Mouse (Mus musculus): ENCODE results near the gene Vmn1r73. TPM values are rescaled to one million over a fixed set of nuclear protein-coding genes. Genes with fewer than 3 reads are reported as not detected.

Vmn1r73 gene
- polyA plus RNA-seq (2017; shearing (Covaris generic)), result not detected

DNA sequence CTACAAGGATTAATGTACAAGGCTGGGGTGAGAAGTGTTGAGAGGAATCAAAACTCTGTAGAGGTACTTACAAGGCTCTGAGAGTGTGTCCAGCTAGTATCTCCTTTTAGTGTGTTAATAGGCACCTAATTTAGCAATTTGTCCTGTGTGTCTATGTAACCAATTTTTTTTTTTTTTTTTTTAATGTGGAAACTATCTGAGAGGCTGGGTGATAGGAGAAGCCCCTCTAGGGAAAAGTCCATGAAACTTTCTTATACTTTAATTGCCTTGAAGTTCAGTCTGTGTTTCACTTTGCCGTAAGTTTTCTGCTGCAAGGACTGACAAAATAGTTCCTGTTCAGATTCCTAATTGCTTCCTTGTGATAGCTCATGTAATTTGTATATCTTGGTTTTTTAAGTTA is at the start of gene Vmn1r73:
Gene Vmn1r73, plus strand, starts transcription at position 301 of the 400 bp plus-strand sequence.
- no peak for ATAC-seq

Other genes with a start within 250 kb of the Vmn1r73 start
- gene Zscan4-ps2, start 216.0 kb upstream of the Vmn1r73 start, polyA plus RNA-seq (2017; shearing (Covaris generic)), result not detected
- gene Zscan4-ps3, start 121.0 kb upstream of the Vmn1r73 start, polyA plus RNA-seq (2017; shearing (Covaris generic)), result not detected
- not detected for gene Vmn1r72, start 50.1 kb upstream of the Vmn1r73 start, polyA plus RNA-seq (2017; shearing (Covaris generic))
- gene Vmn1r74, start 103.7 kb downstream of the Vmn1r73 start, polyA plus RNA-seq (2017; shearing (Covaris generic)), result not detected
- gene Vmn1r75, start 144.4 kb downstream of the Vmn1r73 start, polyA plus RNA-seq (2017; shearing (Covaris generic)), result under 1 TPM in 1 of 2 experiments, not detected in 1; 0.44 TPM
- gene Vmn1r76, start 207.9 kb downstream of the Vmn1r73 start, polyA plus RNA-seq (2017; shearing (Covaris generic)), result under 1 TPM in 1 of 2 experiments, not detected in 1; 0.08 TPM

All from CD4-positive, CD25-positive, alpha-beta regulatory T cell, adult 4 months (primary cell).